In the genomic region with DNA sequence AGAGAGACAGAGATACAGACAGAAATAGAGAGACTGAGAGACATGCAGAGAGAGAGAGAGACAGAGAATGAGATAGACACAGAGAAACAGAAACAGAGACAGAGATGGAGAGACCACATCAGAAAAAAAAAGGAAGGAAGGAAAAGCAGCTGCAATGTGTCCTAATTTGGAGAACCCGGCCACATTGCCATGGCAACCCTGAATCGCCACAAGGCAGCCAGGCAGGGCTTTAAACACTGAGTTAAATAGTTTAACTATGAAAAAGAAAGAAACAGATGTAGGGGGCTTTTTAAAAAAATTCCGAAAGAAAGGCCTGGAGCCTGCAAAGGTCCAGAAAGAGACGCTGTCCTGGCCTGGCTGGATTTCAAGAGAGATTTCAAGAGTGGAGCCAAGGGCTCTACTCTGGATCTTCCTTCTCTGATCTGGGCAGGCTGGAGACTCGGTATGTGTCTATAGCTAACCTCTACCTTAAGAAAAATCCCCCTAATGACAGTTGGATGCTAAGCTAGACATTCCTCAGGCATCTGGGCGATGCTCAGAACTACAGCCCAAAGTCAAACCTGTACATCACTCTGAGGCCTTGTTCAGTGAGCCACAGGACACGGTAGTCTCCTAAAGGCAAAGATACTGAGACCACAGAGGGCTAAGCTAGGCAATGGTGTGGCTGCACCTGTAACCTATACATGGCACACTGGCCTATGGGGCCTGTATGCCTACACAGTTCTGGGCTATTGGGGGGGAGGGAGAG, we compare ENCODE assay signal across 9 mouse cellular contexts.
DNase-seq lines count a peak whose midpoint lies in the region; ATAC-seq and TF ChIP-seq lines count a peak whose summit lies in the region.
"Had no signal": no experiment of that assay in that cellular context is flagged by ENCODE, and none has a peak within 500 bp of the region (broad histone marks: within the 10 kb centered on the region; RNA-seq: fewer than 3 reads in every experiment).

No protein-coding gene starts in this region.

- DNase-seq in kidney, postnatal 0 days (ENCODE audit: low spot score), result peak; percentile 72
- peak; percentile 67 for DNase-seq in brain, adult 2 months (ENCODE audit: low read depth, low spot score)
- no peak for DNase-seq in adrenal gland, postnatal 4 days (ENCODE audit: low spot score in 2 of 2)
- DNase-seq in adrenal gland, adult (ENCODE audit: inconsistent age in 2 of 2, low spot score in 1 of 2), result no peak

- TF ChIP-seq CTCF in kidney, postnatal 0 days (IDR thresholded peaks at IDR 0.05; ENCODE audit: low read depth), result no peak

- no peaks in the 10 kb centered on the region for H3K9me3 ChIP-seq in kidney, postnatal 0 days (replicated peaks; ENCODE audit: low read length)
- H3K9me3 ChIP-seq in kidney, embryonic 15.5 days (replicated peaks), result no peaks in the 10 kb centered on the region
- no peaks in the 10 kb centered on the region for H3K9me3 ChIP-seq in forebrain, embryonic 12.5 days

- H3K36me3 ChIP-seq in kidney, postnatal 0 days (ENCODE audit: insufficient read depth, low read length), result no peaks in the 10 kb centered on the region
- H3K36me3 ChIP-seq in kidney, embryonic 15.5 days, result no peaks in the 10 kb centered on the region
- no peaks in the 10 kb centered on the region for H3K36me3 ChIP-seq in forebrain, embryonic 12.5 days (replicated peaks)

- WGBS in kidney, postnatal 0 days, result 46% methylated on average over 7 of the region's 7 CpGs
- 56% methylated on average over 7 of the region's 7 CpGs for WGBS in kidney, embryonic 15.5 days
- 28% methylated on average over 7 of the region's 7 CpGs for WGBS in forebrain, embryonic 12.5 days

- no peak overlapping the region for H3K4me3 ChIP-seq in kidney, postnatal 0 days (replicated peaks; ENCODE audit: low read depth, low read length)
- no peak overlapping the region for H3K4me3 ChIP-seq in kidney, embryonic 15.5 days (replicated peaks)
- H3K4me3 ChIP-seq in forebrain, embryonic 12.5 days (replicated peaks), result no peak overlapping the region

- H3K9ac ChIP-seq in kidney, postnatal 0 days (ENCODE audit: low read depth, low read length), result no peak overlapping the region
- H3K9ac ChIP-seq in kidney, embryonic 15.5 days, result no peak overlapping the region
- H3K9ac ChIP-seq in forebrain, embryonic 12.5 days, result no peak overlapping the region
- H3K9ac ChIP-seq: liver, embryonic 14.5 days had no signal

- no peaks in the 10 kb centered on the region for H3K27me3 ChIP-seq in kidney, postnatal 0 days (ENCODE audit: insufficient read depth, low read length)
- H3K27me3 ChIP-seq in kidney, embryonic 15.5 days, result no peaks in the 10 kb centered on the region
- H3K27me3 ChIP-seq in forebrain, embryonic 12.5 days, result no peaks in the 10 kb centered on the region

- H3K4me2 ChIP-seq in kidney, postnatal 0 days (ENCODE audit: low read length), result no peak overlapping the region
- H3K4me2 ChIP-seq in kidney, embryonic 15.5 days, result no peak overlapping the region
- H3K4me2 ChIP-seq in forebrain, embryonic 12.5 days, result no peak overlapping the region; the same call in 1 of the 2 replicates

- H3K27ac ChIP-seq in kidney, postnatal 0 days, result no peak overlapping the region
- H3K27ac ChIP-seq in kidney, embryonic 15.5 days, result no peak overlapping the region
- peak overlapping the region; percentile 13 for H3K27ac ChIP-seq in forebrain, embryonic 12.5 days
- H3K27ac ChIP-seq: liver, embryonic 14.5 days had no signal

- H3K4me1 ChIP-seq in kidney, postnatal 0 days (replicated peaks; ENCODE audit: insufficient read depth, low read length), result no peaks in the 10 kb centered on the region
- H3K4me1 ChIP-seq in kidney, embryonic 15.5 days, result no peaks in the 10 kb centered on the region
- peaks cover 16% of the 10 kb centered on the region for H3K4me1 ChIP-seq in forebrain, embryonic 12.5 days

- ATAC-seq in kidney, postnatal 0 days (replicated peaks; ENCODE audit: low FRiP score, low read depth), result no peak
- ATAC-seq in kidney, embryonic 15.5 days (replicated peaks; ENCODE audit: low FRiP score), result no peak; the same call in 1 of the 2 replicates
- ATAC-seq in forebrain, embryonic 12.5 days (ENCODE audit: low FRiP score), result peak; percentile 57
- peak; percentile 80 for ATAC-seq in megakaryocyte progenitor cell, adult 5-6 weeks (replicated peaks; ENCODE audit: poor library complexity)
- no peak for ATAC-seq in CD4-positive, CD25-positive, alpha-beta regulatory T cell, adult 4 months

Comparison
In these comparisons a context has a peak if more than half of its experiments do, and no peak if none do; other contexts are left out.
1. ATAC-seq: peak in forebrain, embryonic 12.5 days (single experiment) and megakaryocyte progenitor cell, adult 5-6 weeks (single experiment); none in kidney, postnatal 0 days (single experiment), kidney, embryonic 15.5 days (single experiment) and CD4-positive, CD25-positive, alpha-beta regulatory T cell, adult 4 months (single experiment).
2. DNase-seq: peak in kidney, postnatal 0 days (single experiment) and brain, adult 2 months (single experiment); none in adrenal gland, postnatal 4 days (0 of 2) and adrenal gland, adult (0 of 2).